Mouse (Mus musculus): ENCODE results near the gene Sfxn2. TPM values are rescaled to one million over a fixed set of nuclear protein-coding genes. Genes with fewer than 3 reads are reported as not detected.

The Sfxn2 gene
- total RNA-seq, 2 experiments from 2014 or later = 0.98 to 19.3 TPM

DNA sequence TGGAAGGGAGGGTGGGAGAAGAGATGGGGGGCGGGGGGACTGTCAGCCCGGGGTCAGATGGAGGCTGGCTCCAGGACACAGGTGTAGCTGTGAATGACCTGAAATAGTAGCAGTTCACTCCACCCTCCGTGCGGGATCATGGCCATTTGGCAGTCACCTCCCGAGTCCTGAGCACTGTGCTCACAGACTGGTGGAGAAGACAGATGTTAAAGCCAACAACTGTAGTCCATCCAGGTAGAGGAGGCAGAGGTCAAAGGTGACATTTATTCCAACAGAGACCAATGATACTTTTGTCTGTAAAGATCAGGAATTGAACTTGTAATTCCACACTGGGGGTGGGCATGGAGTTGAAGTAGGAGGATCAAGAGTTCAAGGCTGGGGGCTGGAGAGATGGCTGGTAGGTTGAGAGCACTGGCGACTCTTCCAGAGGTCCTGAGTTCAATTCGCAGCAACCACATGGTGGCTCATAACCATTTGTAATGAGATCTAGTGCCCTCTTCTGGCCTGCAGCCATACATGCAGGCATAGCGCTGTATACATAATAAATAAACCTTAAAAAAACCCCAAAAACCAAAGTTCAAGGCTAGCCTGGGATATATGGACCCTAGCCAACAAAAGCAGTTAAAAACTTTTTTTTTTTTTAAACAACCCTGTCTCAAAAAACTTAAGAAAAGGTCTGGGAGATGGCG, 19.7 kb downstream of the Sfxn2 start:
- ATAC-seq (replicated peaks; ENCODE audit: low FRiP score, poor library complexity, severe bottlenecking) = no peak

DNA sequence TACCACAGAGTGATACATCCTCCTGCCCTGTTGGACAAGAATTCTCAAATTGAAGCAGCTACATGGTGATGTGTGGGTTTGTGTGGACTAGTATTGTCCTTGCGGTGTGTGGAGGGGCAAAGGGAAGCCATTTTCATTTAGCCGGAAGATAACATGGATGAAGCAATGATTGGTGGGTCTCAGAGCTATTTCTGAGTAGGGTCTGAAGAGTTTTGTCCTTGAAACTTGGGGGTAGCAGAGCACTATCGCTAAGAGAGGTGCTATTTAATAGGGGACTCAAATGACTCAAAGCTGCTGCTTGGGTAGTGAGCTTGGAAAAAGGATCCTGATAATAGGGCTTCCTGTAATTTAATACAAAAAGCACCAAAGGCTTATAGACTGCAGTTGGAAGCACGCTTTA, 25.0 kb downstream of the Sfxn2 start:
- ATAC-seq (replicated peaks; ENCODE audit: low FRiP score, poor library complexity, severe bottlenecking) = no peak

DNA sequence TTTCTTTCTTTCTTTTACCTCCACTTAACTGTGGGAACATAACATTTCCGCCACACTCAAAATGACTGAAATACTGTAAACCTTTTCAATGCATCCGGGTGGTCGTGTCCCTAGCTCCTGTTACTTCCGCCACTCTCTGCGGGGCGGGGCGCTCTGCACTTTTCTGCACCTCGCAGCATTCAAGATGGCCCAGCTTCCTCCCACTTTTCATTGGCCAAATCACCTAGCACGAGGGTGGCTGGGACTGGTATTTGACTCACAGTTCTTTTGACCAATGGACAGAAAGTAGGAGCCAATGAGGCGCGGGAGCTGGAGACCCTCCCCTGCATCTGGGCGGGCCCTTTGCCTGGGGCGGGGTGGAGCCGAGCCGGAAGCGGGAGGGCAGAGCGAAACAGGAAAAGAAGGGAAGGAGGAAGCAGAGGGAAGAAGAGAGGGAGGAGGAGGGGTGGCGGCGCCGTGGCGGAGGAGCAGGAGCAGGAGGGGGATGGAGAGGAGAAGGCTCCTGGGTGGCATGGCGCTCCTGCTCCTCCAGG, 25.6 kb downstream of the Sfxn2 start, which contains the start of gene Wbp1l:
Gene Wbp1l, plus strand, starts transcription at position 365 of the 533 bp plus-strand sequence.
- peak; percentile 98 for ATAC-seq (replicated peaks; ENCODE audit: low FRiP score, poor library complexity, severe bottlenecking)

- ATAC-seq (replicated peaks; ENCODE audit: low FRiP score, poor library complexity, severe bottlenecking) = peak; percentile 43
These were observed 26.5 kb downstream of the Sfxn2 start for GRCm38 (mm10) chr19:46599375-46600256.

GRCm38 (mm10) chr19:46600371-46600770, 27.2 kb downstream of the Sfxn2 start:
- ATAC-seq (replicated peaks; ENCODE audit: low FRiP score, poor library complexity, severe bottlenecking) = no peak

GRCm38 (mm10) chr19:46601491-46601890, 28.3 kb downstream of the Sfxn2 start:
- no peak for ATAC-seq (replicated peaks; ENCODE audit: low FRiP score, poor library complexity, severe bottlenecking)

- ATAC-seq (replicated peaks; ENCODE audit: low FRiP score, poor library complexity, severe bottlenecking) = no peak
These were observed 29.2 kb downstream of the Sfxn2 start for GRCm38 (mm10) chr19:46602406-46602805.

DNA sequence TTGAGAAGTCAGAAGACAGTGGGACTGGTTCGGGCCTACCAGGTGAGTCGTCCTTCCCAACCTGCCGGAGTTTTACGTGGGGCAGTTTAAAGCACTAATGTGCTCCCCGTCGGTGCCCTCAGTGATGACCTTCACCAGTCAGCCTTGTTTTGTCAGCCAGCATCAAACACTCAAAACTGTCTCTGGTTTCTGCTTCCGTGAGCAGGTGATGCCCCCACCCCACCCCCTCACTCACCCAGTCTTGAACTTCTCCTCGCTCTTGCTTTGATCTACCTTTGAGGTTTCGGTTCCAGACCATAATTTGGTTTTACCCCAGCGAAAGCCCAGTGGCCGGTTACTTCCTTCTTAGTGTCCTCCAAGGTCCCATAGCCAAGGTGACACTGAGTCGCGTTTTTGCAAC, 33.6 kb downstream of the Sfxn2 start:
- no peak for ATAC-seq (replicated peaks; ENCODE audit: low FRiP score, poor library complexity, severe bottlenecking)

DNA sequence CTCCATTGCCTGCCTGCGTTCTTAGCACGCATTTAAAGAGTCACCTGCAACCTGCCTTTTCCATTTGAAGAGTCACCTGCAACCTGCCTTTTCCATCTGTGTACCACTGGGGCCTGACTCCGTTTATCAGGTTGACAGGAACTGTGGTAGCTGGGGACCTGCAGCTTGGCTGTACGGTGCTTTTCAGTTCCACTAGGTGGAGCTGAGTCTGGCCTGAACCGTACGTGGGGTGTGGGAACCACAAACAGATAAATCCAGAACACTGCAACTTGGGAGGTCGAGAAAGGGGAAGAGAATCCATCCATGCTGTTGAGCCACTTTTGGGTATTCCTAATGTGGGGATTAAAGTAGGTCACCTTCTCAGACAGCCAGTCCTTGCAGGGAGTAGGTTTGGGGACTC, 34.3 kb downstream of the Sfxn2 start:
- ATAC-seq (replicated peaks; ENCODE audit: low FRiP score, poor library complexity, severe bottlenecking) = no peak

DNA sequence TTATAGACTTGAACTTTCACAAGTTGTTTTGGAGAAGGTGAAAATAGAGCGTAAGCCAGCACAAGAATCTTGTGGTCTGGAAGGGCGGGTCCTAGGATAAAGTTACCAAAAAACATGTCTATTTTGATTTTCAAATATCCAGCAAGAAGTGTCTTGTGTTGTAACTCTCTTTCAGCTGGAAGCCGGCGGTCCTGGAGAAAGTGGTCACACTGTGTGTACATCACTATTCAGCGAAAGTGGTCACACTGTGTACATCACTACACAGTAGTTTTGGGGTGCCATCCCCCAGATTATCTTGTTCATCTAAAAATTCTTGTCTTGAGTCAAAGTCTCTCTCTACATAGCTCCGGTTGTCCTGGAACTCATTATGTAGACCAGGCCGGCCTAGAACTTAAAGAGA, 35.0 kb downstream of the Sfxn2 start:
- ATAC-seq (replicated peaks; ENCODE audit: low FRiP score, poor library complexity, severe bottlenecking) = no peak

GRCm38 (mm10) chr19:46616378-46616777, 43.2 kb downstream of the Sfxn2 start:
- no peak for ATAC-seq (replicated peaks; ENCODE audit: low FRiP score, poor library complexity, severe bottlenecking)

- ATAC-seq (replicated peaks; ENCODE audit: low FRiP score, poor library complexity, severe bottlenecking) = no peak
These were observed 44.2 kb downstream of the Sfxn2 start for GRCm38 (mm10) chr19:46617361-46617760.

DNA sequence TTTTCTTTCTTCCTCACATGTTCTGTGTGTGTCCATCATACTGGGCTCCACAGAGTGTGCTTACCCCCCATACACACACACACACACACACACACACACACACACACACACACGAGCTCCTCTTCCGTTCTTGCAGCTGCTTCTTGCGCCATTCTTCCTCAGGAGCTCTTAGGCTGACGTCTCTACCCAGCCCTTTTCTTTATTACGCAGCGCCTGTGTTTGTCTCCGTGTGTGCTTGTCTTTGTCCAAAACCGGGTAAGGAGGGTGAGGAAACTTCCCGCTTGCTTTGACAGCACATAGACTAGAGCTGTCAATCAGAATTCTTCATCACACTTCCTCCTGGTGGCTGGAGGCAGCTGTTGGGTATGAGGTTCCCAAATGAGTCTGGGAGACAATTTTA, 45.2 kb downstream of the Sfxn2 start:
- ATAC-seq (replicated peaks; ENCODE audit: low FRiP score, poor library complexity, severe bottlenecking) = no peak

GRCm38 (mm10) chr19:46619001-46619400, 45.8 kb downstream of the Sfxn2 start:
- ATAC-seq (replicated peaks; ENCODE audit: low FRiP score, poor library complexity, severe bottlenecking) = no peak

GRCm38 (mm10) chr19:46619518-46619917, 46.4 kb downstream of the Sfxn2 start:
- ATAC-seq (replicated peaks; ENCODE audit: low FRiP score, poor library complexity, severe bottlenecking) = no peak

- no peak for ATAC-seq (replicated peaks; ENCODE audit: low FRiP score, poor library complexity, severe bottlenecking)
These were observed 47.0 kb downstream of the Sfxn2 start for GRCm38 (mm10) chr19:46620016-46620808.

DNA sequence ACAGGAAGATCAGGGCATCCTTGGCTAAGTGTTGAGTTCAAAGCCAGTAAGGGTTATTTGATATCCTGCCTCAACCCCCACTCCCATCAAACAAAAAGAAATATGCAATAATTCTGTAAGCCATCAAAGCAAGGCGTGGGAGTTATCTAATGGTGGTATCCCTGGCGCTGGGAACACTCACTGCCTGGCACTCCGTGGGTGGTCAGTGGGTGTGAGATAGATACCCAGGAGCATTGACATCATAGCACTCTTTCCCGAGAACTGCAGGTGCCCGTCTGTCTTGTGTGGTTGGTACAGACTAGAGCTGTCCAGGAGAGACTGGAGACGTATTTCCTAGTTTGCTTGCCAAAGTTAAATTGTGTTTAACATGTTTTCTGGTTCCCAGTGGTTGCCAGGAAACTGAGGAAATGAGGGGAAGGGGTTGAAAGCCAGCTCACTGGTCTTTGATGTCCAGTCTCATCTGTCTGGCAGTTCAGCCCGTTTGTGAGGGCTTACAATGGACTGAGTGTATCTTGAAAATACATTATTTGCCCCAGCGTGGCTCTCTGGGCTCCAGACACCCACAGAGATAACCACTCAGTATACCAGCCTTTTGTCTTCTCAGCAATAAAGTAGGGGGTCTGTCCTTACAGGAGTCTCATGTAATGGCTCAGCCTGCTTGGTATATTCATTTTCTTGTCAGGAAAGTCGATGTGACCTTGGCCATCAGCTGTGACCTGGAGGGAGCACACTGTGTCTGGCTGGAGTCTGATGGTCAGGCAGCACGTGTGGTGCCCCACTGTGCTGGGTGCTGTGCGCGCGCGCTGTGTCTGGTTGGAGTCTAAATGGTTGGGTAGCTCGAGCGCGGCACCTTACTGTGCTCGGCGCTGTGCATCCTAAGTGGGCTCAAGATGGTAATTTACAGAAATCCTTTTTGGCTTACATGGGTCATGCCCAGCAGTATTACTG, 48.3 kb downstream of the Sfxn2 start:
- no peak for ATAC-seq (replicated peaks; ENCODE audit: low FRiP score, poor library complexity, severe bottlenecking)

GRCm38 (mm10) chr19:46622659-46623193, 49.6 kb downstream of the Sfxn2 start:
- ATAC-seq (replicated peaks; ENCODE audit: low FRiP score, poor library complexity, severe bottlenecking) = no peak

DNA sequence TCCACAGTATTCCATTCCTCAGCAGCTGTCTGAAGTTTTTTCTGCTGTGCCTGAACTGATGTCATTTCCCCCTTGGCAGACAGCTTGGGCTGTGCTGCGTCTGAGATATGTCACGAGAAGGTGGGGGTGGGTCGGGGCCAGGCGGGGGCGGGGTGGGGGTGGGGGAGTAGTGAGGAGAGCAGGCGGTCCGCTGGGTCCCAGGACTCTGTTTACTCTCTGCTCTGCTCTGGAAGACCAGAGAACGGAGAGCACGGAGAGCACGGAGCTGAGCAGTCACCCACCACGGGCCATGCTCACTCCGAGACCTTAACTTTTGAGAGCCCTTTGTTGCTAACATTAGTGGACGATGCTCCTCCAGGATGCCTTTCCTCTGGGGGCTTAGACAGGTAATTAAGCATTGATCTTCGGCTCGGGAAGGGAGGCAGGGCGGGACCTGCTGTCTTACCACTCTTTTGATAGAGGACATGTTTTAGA, 50.1 kb downstream of the Sfxn2 start:
- no peak for ATAC-seq (replicated peaks; ENCODE audit: low FRiP score, poor library complexity, severe bottlenecking)
